8 mouse cellular contexts compared by ENCODE assay signal in genomic region chr17:66519554-66520553, GRCm38 (mm10). TPM values are rescaled to one million over a fixed set of nuclear protein-coding genes. Genes with fewer than 3 reads are reported as not detected.
DNase-seq lines count a peak whose midpoint lies in the region; ATAC-seq lines count a peak whose summit lies in the region.

Gene Rab12, minus strand, starts transcription at chr17:66519729.

- no peaks in the 10 kb centered on the region; the same call in 1 of the 2 replicates for H3K36me3 ChIP-seq in hindbrain, embryonic 13.5 days

- H3K4me2 ChIP-seq in hindbrain, embryonic 13.5 days: peak within 1 kb of the TSS; percentile 82

- 9% methylated on average over 71 of the region's 71 CpGs for WGBS in hindbrain, embryonic 13.5 days

- ATAC-seq in hindbrain, embryonic 13.5 days (ENCODE audit: low FRiP score): peak; percentile 96

- peak within 1 kb of the TSS; percentile 99 for H3K4me3 ChIP-seq in hindbrain, embryonic 13.5 days

- H3K27me3 ChIP-seq in hindbrain, embryonic 13.5 days: no peaks in the 10 kb centered on the region

- H3K4me1 ChIP-seq in hindbrain, embryonic 13.5 days (replicated peaks): peaks cover 27% of the 10 kb centered on the region

- no peaks in the 10 kb centered on the region for H3K9me3 ChIP-seq in hindbrain, embryonic 13.5 days

- peak; percentile 89 for DNase-seq in Muller cell, postnatal 12 days (ENCODE audit: inconsistent ontology term)
- DNase-seq in cerebellum, postnatal 10 days: peak; percentile 96 to 97
- DNase-seq in frontal cortex, postnatal 14 days (ENCODE audit: low spot score in 2 of 2): peak; percentile 69 to 85
- peak; percentile 88 to 93 for DNase-seq in layer of hippocampus, postnatal 25 days (ENCODE audit: extremely low spot score in 1 of 2, low spot score in 1 of 2)
- peak; percentile 86 for DNase-seq in lung, postnatal 25 days (ENCODE audit: low spot score)
- DNase-seq in retina, embryonic 14.5 days (ENCODE audit: low spot score): peak; percentile 93
- DNase-seq in thymus, postnatal 4 days: peak; percentile 95

- H3K27ac ChIP-seq in hindbrain, embryonic 13.5 days: peak within 1 kb of the TSS; percentile 83

- peak within 1 kb of the TSS; percentile 99 for H3K9ac ChIP-seq in hindbrain, embryonic 13.5 days

RNA-seq across cellular contexts. Expression of gene Rab12, which starts in this region (rescaled TPM):
- polyA plus RNA-seq in hindbrain, embryonic 13.5 days (2015; fragmentation: Nextera tagmentation; extraction: Ambion mirVana): 60.7 and 66.5 TPM in 2 replicates
- total RNA-seq in layer of hippocampus, postnatal 25 days (2021): 100 to 1,000 TPM; 115 to 116 TPM

Comparison
In these comparisons a context has a peak if more than half of its experiments do, and no peak if none do; other contexts are left out.
1. Peak in every context shown above with its lines: DNase-seq, ATAC-seq, H3K4me3 ChIP-seq and H3K27ac ChIP-seq.